Mouse (Mus musculus): ENCODE measurements at regions not wholly inside any gene's neighbourhood (a gene's known extent, or its start where the extent isn't known, plus 50 kb on each side); places are given as distances from the start of the nearest gene placed in this dataset.

DNA sequence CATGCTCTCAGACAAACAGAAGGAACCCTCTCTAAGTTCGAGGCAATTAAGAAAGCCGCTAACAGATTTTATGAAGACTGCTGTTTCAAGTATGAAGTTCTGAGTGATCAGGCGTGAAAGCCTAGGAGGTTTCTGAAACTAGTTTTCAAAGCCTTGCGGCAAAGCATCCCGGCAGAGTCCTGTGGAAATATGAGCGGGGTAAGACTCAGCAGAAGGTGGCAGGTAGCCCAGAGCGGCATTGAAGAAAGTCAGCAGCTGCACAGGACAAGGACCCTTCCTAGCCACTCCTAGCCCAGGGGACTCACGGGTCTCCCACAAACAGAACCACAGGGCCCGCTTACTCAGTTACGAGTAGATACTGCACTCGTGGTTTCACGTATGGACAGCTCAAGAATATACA, 54.8 kb upstream of the Zfp280d start:
- no peak overlapping the region for H3K4me3 ChIP-seq
- ATAC-seq: no peak
- H3K27ac ChIP-seq: no peak overlapping the region
- no peaks in the 10 kb centered on the region for H3K27me3 ChIP-seq (replicated peaks)
- 83% methylated on average over 12 of the region's 12 CpGs for WGBS (ENCODE audit: insufficient replicate concordance)
- no peaks in the 10 kb centered on the region for H3K9me3 ChIP-seq (replicated peaks)
- H3K36me3 ChIP-seq: no peaks in the 10 kb centered on the region
- no peaks in the 10 kb centered on the region for H3K4me1 ChIP-seq
- H3K9ac ChIP-seq: no peak overlapping the region
- H3K4me2 ChIP-seq: no peak overlapping the region

GRCm38 (mm10) chr9:72221333-72221732, 53.3 kb upstream of the Zfp280d start:
- Histone ChIP-seq H3K9ac (no peak overlapping the region), H3K4me3 (no peak overlapping the region), H3K9me3 (replicated peaks) (no peaks in the 10 kb centered on the region), H3K4me1 (no peaks in the 10 kb centered on the region), H3K4me2 (no peak overlapping the region), H3K27me3 (replicated peaks) (no peaks in the 10 kb centered on the region), H3K27ac (no peak overlapping the region), H3K36me3 (no peaks in the 10 kb centered on the region)
- ATAC-seq: no peak
- WGBS (ENCODE audit: insufficient replicate concordance): 75% methylated on average over 5 of the region's 5 CpGs
